Mouse (Mus musculus): ENCODE results near the gene Tmigd3. TPM values are rescaled to one million over a fixed set of nuclear protein-coding genes. Genes with fewer than 3 reads are reported as not detected.

Tmigd3 gene
- total and polyA plus RNA-seq, 3 experiments, result 0.25 TPM; not detected in 2

DNA sequence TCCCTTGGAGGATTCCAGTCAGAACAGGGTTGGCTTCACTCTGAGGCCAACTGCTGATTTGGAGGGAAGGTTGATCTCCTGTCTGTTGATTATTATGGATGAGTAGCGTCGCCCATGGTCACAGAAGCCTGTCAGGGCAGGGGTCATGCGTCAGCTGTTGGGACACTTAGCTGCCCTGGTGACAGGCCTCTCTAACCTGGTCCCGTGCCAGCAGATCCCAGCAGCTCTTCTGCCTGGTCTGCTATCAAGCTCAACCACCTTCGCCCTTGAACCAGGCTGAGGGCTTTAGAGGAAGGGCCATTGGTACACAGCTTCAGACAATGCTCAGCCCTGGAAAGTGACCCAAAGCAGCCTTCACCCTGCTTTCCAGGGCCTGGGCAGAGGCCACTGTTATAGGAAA lies 5.3 kb downstream of the Tmigd3 start:
- Histone ChIP-seq H3K4me3 (replicated peaks in 1 of 3; ENCODE audit: low read depth in 2 of 3, low read length in 2 of 3, poor library complexity in 1 of 3) (no peak overlapping the region), H3K9me3 (replicated peaks; ENCODE audit: low read length) (no peaks in the 10 kb centered on the region), H3K27ac (ENCODE audit: insufficient read depth, low read depth) (no peak overlapping the region), H3K79me2 (replicated peaks; ENCODE audit: control insufficient read depth, extremely low read depth, insufficient read depth, poor library complexity, severe bottlenecking) (no peaks in the 10 kb centered on the region), H3K9ac (ENCODE audit: insufficient read depth, low read depth) (no peak overlapping the region), H3K4me2 (ENCODE audit: insufficient read depth, low read depth, poor library complexity, severe bottlenecking) (no peak overlapping the region), H3K4me1 (ENCODE audit: control insufficient read depth in 1 of 2, insufficient read depth in 2 of 2) (peaks cover 3 to 11% of the 10 kb centered on the region in 2 experiments; a peak in 3 of 4 replicates), H3K36me3 (replicated peaks in 1 of 2; ENCODE audit: control insufficient read depth in 1 of 2, insufficient read depth in 1 of 2, low read length in 1 of 2) (no peaks in the 10 kb centered on the region), H3K27me3 (replicated peaks) (no peaks in the 10 kb centered on the region)
- no peak for DNase-seq (ENCODE audit: extremely low read depth)
- in situ Hi-C loops (cut with MboI; ENCODE audit: low pct_ligation_motif_present, low pct_unique_long_range_greater_than_20kb, low sequenced_read_pairs), result no loop called here
- TF ChIP-seq NRF1 (IDR thresholded peaks at IDR 0.05; ENCODE audit: low read depth, low read length), result no peak
- TF ChIP-seq MAFK (IDR thresholded peaks at IDR 0.05; ENCODE audit: insufficient replicate concordance, low read length), result no peak
- no peak for TF ChIP-seq RCOR1 (conservative IDR thresholded peaks at IDR 0.05; ENCODE audit: low read depth, low read length)
- no peak for TF ChIP-seq MXI1 (IDR thresholded peaks at IDR 0.05; ENCODE audit: low read depth, low read length)
- TF ChIP-seq MAZ (IDR thresholded peaks at IDR 0.05; ENCODE audit: low read depth, low read length), result no peak
- TF ChIP-seq SIN3A (IDR thresholded peaks at IDR 0.05; ENCODE audit: low read length), result no peak
- dilution Hi-C loops (cut with MboI; ENCODE audit: extremely low pct_ligation_motif_present, extremely low pct_unique_long_range_greater_than_20kb, low sequenced_read_pairs), result no loop called here

DNA sequence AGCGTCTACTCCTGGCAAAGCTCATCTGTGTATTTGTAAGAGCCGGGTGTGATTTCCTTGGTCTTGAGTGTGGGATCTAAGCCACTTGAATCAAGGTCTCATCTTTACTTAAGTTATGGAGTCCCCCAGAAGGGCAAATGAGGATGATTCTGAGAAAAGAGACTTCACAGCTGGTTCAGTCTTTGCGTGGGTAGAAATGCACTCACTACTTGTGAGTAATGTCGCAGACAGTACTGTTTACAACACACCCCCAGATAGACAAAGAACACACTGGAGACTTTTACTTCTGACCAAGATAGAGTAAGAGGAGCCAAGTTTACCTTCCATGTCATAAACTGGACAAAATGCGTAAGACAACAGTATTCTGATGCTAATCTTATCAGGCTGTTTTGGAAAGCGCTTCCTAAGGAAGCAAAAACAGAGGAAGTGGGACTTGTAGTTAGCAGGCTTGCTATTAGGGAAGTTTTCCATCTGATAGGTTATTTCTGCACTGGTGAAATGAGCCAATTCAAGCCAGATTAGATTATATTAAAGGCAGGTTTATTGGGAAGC lies 6.6 kb downstream of the Tmigd3 start:
- no peaks in the 10 kb centered on the region for H3K27me3 ChIP-seq (replicated peaks)
- H3K9me3 ChIP-seq (replicated peaks; ENCODE audit: low read length), result no peaks in the 10 kb centered on the region
- no peak overlapping the region for H3K9ac ChIP-seq (ENCODE audit: insufficient read depth, low read depth)
- TF ChIP-seq TBP (conservative IDR thresholded peaks at IDR 0.05; ENCODE audit: low read depth, low read length) (no peak), NRF1 (IDR thresholded peaks at IDR 0.05; ENCODE audit: low read depth, low read length) (no peak), ZC3H11A (IDR thresholded peaks at IDR 0.05; ENCODE audit: low read depth, low read length) (no peak), MAZ (IDR thresholded peaks at IDR 0.05; ENCODE audit: low read depth, low read length) (no peak), ZNF384 (IDR thresholded peaks at IDR 0.05; ENCODE audit: low read depth, low read length) (no peak), EP300 (IDR thresholded peaks at IDR 0.05; ENCODE audit: low read length) (no peak), IRF4 (IDR thresholded peaks at IDR 0.05; ENCODE audit: low read depth, low read length) (no peak), SMC3 (IDR thresholded peaks at IDR 0.05; ENCODE audit: low read depth, low read length) (no peak), HCFC1 (IDR thresholded peaks at IDR 0.05; ENCODE audit: low read depth, low read length) (no peak), MAFK (IDR thresholded peaks at IDR 0.05; ENCODE audit: insufficient replicate concordance, low read length) (no peak), JUND (conservative IDR thresholded peaks at IDR 0.05; ENCODE audit: low read depth, low read length) (no peak), POLR2AphosphoS2 (IDR thresholded peaks at IDR 0.05; ENCODE audit: low read depth, low read length) (no peak), KAT2A (IDR thresholded peaks at IDR 0.05; ENCODE audit: insufficient replicate concordance, low read length) (no peak), GABPA (IDR thresholded peaks at IDR 0.05; ENCODE audit: insufficient replicate concordance, low read depth, low read length) (no peak), TCF12 (IDR thresholded peaks at IDR 0.05; ENCODE audit: low read depth, low read length) (no peak), MAX (IDR thresholded peaks at IDR 0.05; ENCODE audit: low read length) (no peak)
- no peak overlapping the region for H3K4me2 ChIP-seq (ENCODE audit: insufficient read depth, low read depth, poor library complexity, severe bottlenecking)
- in situ Hi-C loops (cut with MboI; ENCODE audit: low pct_ligation_motif_present, low pct_unique_long_range_greater_than_20kb, low sequenced_read_pairs), result no loop called here
- H3K79me2 ChIP-seq (replicated peaks; ENCODE audit: control insufficient read depth, extremely low read depth, insufficient read depth, poor library complexity, severe bottlenecking), result no peaks in the 10 kb centered on the region
- no peak overlapping the region for H3K4me3 ChIP-seq (replicated peaks in 1 of 3; ENCODE audit: low read depth in 2 of 3, low read length in 2 of 3, poor library complexity in 1 of 3)
- DNase-seq (ENCODE audit: extremely low read depth), result no peak
- peaks cover 3 to 9% of the 10 kb centered on the region in 2 experiments; a peak in 3 of 4 replicates for H3K4me1 ChIP-seq (ENCODE audit: control insufficient read depth in 1 of 2, insufficient read depth in 2 of 2)
- no peaks in the 10 kb centered on the region for H3K36me3 ChIP-seq (replicated peaks in 1 of 2; ENCODE audit: control insufficient read depth in 1 of 2, insufficient read depth in 1 of 2, low read length in 1 of 2)
- dilution Hi-C loops (cut with MboI; ENCODE audit: extremely low pct_ligation_motif_present, extremely low pct_unique_long_range_greater_than_20kb, low sequenced_read_pairs), result no loop called here
- H3K27ac ChIP-seq (ENCODE audit: insufficient read depth, low read depth), result no peak overlapping the region

Measured in CH12.LX (cell line).